Mouse (Mus musculus) gastrocnemius, postnatal 36 days (tissue): ENCODE measurements around the gene Strn3. TPM values are rescaled to one million over a fixed set of nuclear protein-coding genes. Genes with fewer than 3 reads are reported as not detected.
A peak's percentile ranks its signal among the peaks of the same experiment; 100 is the strongest.
"Not testable (repeated sequence)": the region's sequence is repeated elsewhere in the genome, so short reads cannot be mapped to it uniquely, and the experiment has no call there.

Experiments used
- DNase-seq, 2 experiments: peaks; one replicate each; pipeline ENCODE4 v3.0.0; 2022
- intact Hi-C: fragments of 180-260 bp; cut with DNase I; formaldehyde crosslinking; loops from one replicate; pipeline ENCODE4 v1.15.1; 2025
- total RNA-seq, 2 experiments: library from RNA; stranded (reverse); gene quantifications; 2 replicates each; pipeline ENCODE4 v1.2.3; 2021

Strn3 gene
- total RNA-seq, 2 experiments from 2014 or later = 129 to 132 TPM

- intact Hi-C loops = loop anchor here (5.0 kb wide), 1 partner anchor 32 kb away; no protein-coding TSS in a partner anchor
- DNase-seq = no peak
Measured at GRCm38 (mm10) chr12:51694966-51695365, 3.3 kb upstream of the Strn3 start.

GRCm38 (mm10) chr12:51694096-51694495 is 2.4 kb upstream of the Strn3 start:
- intact Hi-C loops = loop anchor here (5.0 kb wide), 1 partner anchor 33 kb away; no protein-coding TSS in a partner anchor
- no peak for DNase-seq

- intact Hi-C loops = loop anchor here (5.0 kb wide), 1 partner anchor 34 kb away; no protein-coding TSS in a partner anchor
- no peak for DNase-seq
Measured at GRCm38 (mm10) chr12:51693419-51693818, 1.7 kb upstream of the Strn3 start.

GRCm38 (mm10) chr12:51692870-51693269 is 1.2 kb upstream of the Strn3 start:
- intact Hi-C loops = loop anchor here (5.0 kb wide), 1 partner anchor 34 kb away; no protein-coding TSS in a partner anchor
- not testable (repeated sequence) for DNase-seq

- intact Hi-C loops = loop anchor here (5.0 kb wide), 1 partner anchor 36 kb away; no protein-coding TSS in a partner anchor
- DNase-seq = peak; percentile 56 to 81
Measured at GRCm38 (mm10) chr12:51690893-51691844, 528 bp downstream of the Strn3 start, which contains the start of gene Ap4s1. Ap4s1 (plus strand) TSS chr12:51691033.

- intact Hi-C loops = no loop called here
- no peak for DNase-seq
Measured at GRCm38 (mm10) chr12:51688546-51688945, 3.2 kb downstream of the Strn3 start.

GRCm38 (mm10) chr12:51678844-51679243 is 12.9 kb downstream of the Strn3 start:
- no peak for DNase-seq
- intact Hi-C loops = no loop called here

- no peak for DNase-seq
- intact Hi-C loops = no loop called here
Measured at GRCm38 (mm10) chr12:51676442-51676841, 15.3 kb downstream of the Strn3 start.

- intact Hi-C loops = no loop called here
- no peak for DNase-seq
Measured at GRCm38 (mm10) chr12:51673270-51673669, 18.4 kb downstream of the Strn3 start.

GRCm38 (mm10) chr12:51671231-51671891 is 20.3 kb downstream of the Strn3 start:
- DNase-seq = no peak
- intact Hi-C loops = no loop called here

GRCm38 (mm10) chr12:51666708-51667430 is 24.8 kb downstream of the Strn3 start:
- no peak for DNase-seq
- intact Hi-C loops = loop anchor here (2.0 kb wide), 1 partner anchor 74 kb away; no protein-coding TSS in a partner anchor

GRCm38 (mm10) chr12:51663908-51664307 is 27.8 kb downstream of the Strn3 start:
- intact Hi-C loops = no loop called here
- DNase-seq = no peak

- intact Hi-C loops = no loop called here
- no peak for DNase-seq
Measured at GRCm38 (mm10) chr12:51663011-51663410, 28.7 kb downstream of the Strn3 start.

- no peak for DNase-seq
- intact Hi-C loops = no loop called here
Measured at GRCm38 (mm10) chr12:51655944-51656465, 35.7 kb downstream of the Strn3 start.

GRCm38 (mm10) chr12:51649401-51649800 is 42.3 kb downstream of the Strn3 start:
- intact Hi-C loops = loop anchor here (10.0 kb wide), 1 partner anchor 235 kb away; no protein-coding TSS in a partner anchor

GRCm38 (mm10) chr12:51641871-51642270 is 49.8 kb downstream of the Strn3 start:
- DNase-seq = no peak
- intact Hi-C loops = loop anchor here (10.0 kb wide), 1 partner anchor 243 kb away; no protein-coding TSS in a partner anchor

More at GRCm38 (mm10) chr12:51649401-51649800, 42.3 kb downstream of the Strn3 start:
- not testable (repeated sequence) for DNase-seq

GRCm38 (mm10) chr12:51636689-51637470 is 54.8 kb downstream of the Strn3 start:
- intact Hi-C loops = no loop called here
- DNase-seq = no peak

GRCm38 (mm10) chr12:51636260-51636659 is 55.4 kb downstream of the Strn3 start:
- no peak for DNase-seq
- intact Hi-C loops = no loop called here

GRCm38 (mm10) chr12:51633481-51633880 is 58.2 kb downstream of the Strn3 start:
- no peak for DNase-seq
- intact Hi-C loops = no loop called here
